Mouse (Mus musculus): ENCODE results near the gene Slc46a3.

DNA sequence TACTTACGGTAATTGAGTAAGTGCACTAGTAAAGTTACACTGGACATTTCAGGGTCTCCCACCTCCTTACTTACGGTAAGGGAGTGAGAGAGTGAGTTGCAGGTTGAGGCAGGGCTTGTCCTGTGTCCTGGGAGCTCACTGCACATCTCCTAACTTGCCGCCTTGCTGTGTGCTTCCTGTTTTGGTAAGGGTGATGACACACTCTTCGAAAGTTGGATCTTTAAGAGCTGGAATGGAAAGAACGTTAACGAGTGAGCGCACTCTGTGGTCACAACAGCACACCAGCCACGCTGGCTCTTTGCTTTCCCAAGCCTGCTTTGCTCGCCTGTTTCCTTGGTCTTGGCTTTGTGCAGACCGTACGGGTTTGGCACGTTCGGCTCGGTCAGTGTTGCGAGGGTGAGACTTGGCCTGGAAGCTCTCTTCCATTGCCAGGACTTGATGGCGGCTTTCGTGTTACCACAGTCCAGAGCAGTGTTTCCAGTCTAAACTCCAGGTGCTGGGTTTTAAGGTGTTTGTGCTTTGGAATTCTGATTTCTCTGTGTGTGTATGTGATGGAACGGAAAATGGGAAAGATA lies 20.0 kb downstream of the Slc46a3 start:
- no peak for TF ChIP-seq POLR2A (IDR thresholded peaks at IDR 0.05; ENCODE audit: borderline replicate concordance, extremely low read depth, insufficient read depth, insufficient read length, poor library complexity, severe bottlenecking)
- TF ChIP-seq CTCF (IDR thresholded peaks at IDR 0.05; ENCODE audit: borderline replicate concordance, extremely low read depth, insufficient read depth, insufficient read length): no peak

Measured in brain, embryonic 14.5 days (tissue).